Mouse (Mus musculus): ENCODE results near the gene Kif1c. TPM values are rescaled to one million over a fixed set of nuclear protein-coding genes. Genes with fewer than 3 reads are reported as not detected.

The Kif1c gene
- total and polyA plus RNA-seq, 3 experiments, result 19.8 to 21.7 TPM; not detected in 1

- no peaks in the 10 kb centered on the region for H3K27me3 ChIP-seq (ENCODE audit: control insufficient read depth in 1 of 2, insufficient read depth in 2 of 2, low read length in 2 of 2)
- H3K4me3 ChIP-seq (ENCODE audit: control insufficient read depth in 1 of 2, insufficient read depth in 1 of 2, low read depth in 2 of 2, low read length in 2 of 2), result no peak overlapping the region
- H3K36me3 ChIP-seq (ENCODE audit: control insufficient read depth in 1 of 2, insufficient read depth in 2 of 2, low read length in 2 of 2), result peaks cover 0 to 10% of the 10 kb centered on the region in 2 experiments; a peak in 2 of 4 replicates
- peaks cover 0 to 12% of the 10 kb centered on the region in 2 experiments; a peak in 3 of 4 replicates for H3K4me1 ChIP-seq (ENCODE audit: control insufficient read depth in 1 of 2, insufficient read depth in 2 of 2, low read length in 2 of 2)
- no peak for TF ChIP-seq TCF12 (IDR thresholded peaks at IDR 0.05; ENCODE audit: low read depth, low read length)
- no peak for TF ChIP-seq CHD2 (IDR thresholded peaks at IDR 0.05; ENCODE audit: low read length)
- H3K79me2 ChIP-seq (ENCODE audit: control insufficient read depth, insufficient read depth, low read length, poor library complexity), result peaks cover 4% of the 10 kb centered on the region; the same call in 1 of the 2 replicates
- no peak overlapping the region for H3K27ac ChIP-seq (ENCODE audit: control insufficient read depth, low read depth, low read length)
- no peak for DNase-seq (ENCODE audit: low read depth, low spot score)
- H3K9ac ChIP-seq (ENCODE audit: control insufficient read depth, low read depth, low read length, poor library complexity, severe bottlenecking), result no peak overlapping the region
- no peaks in the 10 kb centered on the region for H3K9me3 ChIP-seq (replicated peaks; ENCODE audit: insufficient read depth, low read length)
Measured at GRCm38 (mm10) chr11:70683640-70684039, 16.7 kb upstream of the Kif1c start.

GRCm38 (mm10) chr11:70686901-70687566, 13.3 kb upstream of the Kif1c start:
- Histone ChIP-seq H3K4me1 (ENCODE audit: control insufficient read depth in 1 of 2, insufficient read depth in 2 of 2, low read length in 2 of 2) (peaks cover 0 to 9% of the 10 kb centered on the region in 2 experiments; a peak in 2 of 4 replicates), H3K36me3 (ENCODE audit: control insufficient read depth in 1 of 2, insufficient read depth in 2 of 2, low read length in 2 of 2) (peaks cover 0 to 5% of the 10 kb centered on the region in 2 experiments; a peak in 2 of 4 replicates), H3K9ac (ENCODE audit: control insufficient read depth, low read depth, low read length, poor library complexity, severe bottlenecking) (peak overlapping the region; percentile 86), H3K9me3 (replicated peaks; ENCODE audit: insufficient read depth, low read length) (no peaks in the 10 kb centered on the region), H3K4me3 (ENCODE audit: control insufficient read depth in 1 of 2, insufficient read depth in 1 of 2, low read depth in 2 of 2, low read length in 2 of 2) (peak overlapping the region; percentile 63 to 79), H3K27ac (ENCODE audit: control insufficient read depth, low read depth, low read length) (peak overlapping the region; percentile 48), H3K79me2 (ENCODE audit: control insufficient read depth, insufficient read depth, low read length, poor library complexity) (peaks cover 4% of the 10 kb centered on the region; the same call in 1 of the 2 replicates), H3K27me3 (ENCODE audit: control insufficient read depth in 1 of 2, insufficient read depth in 2 of 2, low read length in 2 of 2) (no peaks in the 10 kb centered on the region)
- DNase-seq (ENCODE audit: low read depth, low spot score), result peak; percentile 78
- TF ChIP-seq ELF1 (IDR thresholded peaks at IDR 0.05; ENCODE audit: low read depth, low read length), result peak; percentile 65
- no peak for TF ChIP-seq SMC3 (IDR thresholded peaks at IDR 0.05; ENCODE audit: low read depth, low read length)
- TF ChIP-seq RCOR1 (IDR thresholded peaks at IDR 0.05; ENCODE audit: low read depth, low read length), result no peak
- peak; percentile 27; the same call in 1 of the 2 replicates for TF ChIP-seq SIN3A (IDR thresholded peaks at IDR 0.05; ENCODE audit: low read length)
- no peak for TF ChIP-seq GABPA (IDR thresholded peaks at IDR 0.05; ENCODE audit: low read depth, low read length)
- no peak for TF ChIP-seq ZKSCAN1 (IDR thresholded peaks at IDR 0.05; ENCODE audit: low read depth, low read length)
- TF ChIP-seq MYC (IDR thresholded peaks at IDR 0.05; ENCODE audit: low read depth, low read length), result peak; percentile 75; the same call in 1 of the 2 replicates
- TF ChIP-seq TBP (IDR thresholded peaks at IDR 0.05; ENCODE audit: low read depth, low read length), result no peak
- peak; percentile 61; the same call in 1 of the 2 replicates for TF ChIP-seq MAX (IDR thresholded peaks at IDR 0.05; ENCODE audit: low read length)
- TF ChIP-seq POLR2AphosphoS5 (IDR thresholded peaks at IDR 0.05; ENCODE audit: borderline replicate concordance, low read depth, low read length), result no peak
- no peak for TF ChIP-seq MAZ (IDR thresholded peaks at IDR 0.05; ENCODE audit: low read depth, low read length)
- no peak for TF ChIP-seq ZNF384 (IDR thresholded peaks at IDR 0.05; ENCODE audit: low read depth, low read length)
- no peak for TF ChIP-seq GATA1 (IDR thresholded peaks at IDR 0.05; ENCODE audit: low read depth, low read length)
- no peak for TF ChIP-seq RAD21 (IDR thresholded peaks at IDR 0.05; ENCODE audit: low read depth, low read length)
- 0 out of 2 replicates have a peak, but pooled peaks have one; percentile 6 for TF ChIP-seq TCF12 (IDR thresholded peaks at IDR 0.05; ENCODE audit: low read depth, low read length)
- TF ChIP-seq ETS1 (IDR thresholded peaks at IDR 0.05; ENCODE audit: low read depth, low read length), result 0 out of 2 replicates have a peak, but pooled peaks have one; percentile 25
- 0 out of 2 replicates have a peak, but pooled peaks have one; percentile 6 for TF ChIP-seq ZMIZ1 (IDR thresholded peaks at IDR 0.05; ENCODE audit: low read depth, low read length)
- peak; percentile 33; the same call in 1 of the 2 replicates for TF ChIP-seq NELFE (IDR thresholded peaks at IDR 0.05; ENCODE audit: low read depth, low read length)
- TF ChIP-seq MXI1 (IDR thresholded peaks at IDR 0.05; ENCODE audit: low read depth, low read length), result peak; percentile 10; the same call in 1 of the 2 replicates
